Mouse (Mus musculus) CD4-positive helper T cell, adult 2 months (primary cell): Measurements from ENCODE around the gene H2-Eb1.
A peak's percentile ranks its signal among the peaks of the same experiment; 100 is the strongest.
"Not testable (repeated sequence)": the region's sequence is repeated elsewhere in the genome, so short reads cannot be mapped to it uniquely, and the experiment has no call there.

Source experiments
- DNase-seq: peaks from one replicate; pipeline ENCODE4 v3.0.0-alpha.2; 2012; ENCODE audit warnings: low read depth, missing footprints, low spot score

H2-Eb1 gene

DNA sequence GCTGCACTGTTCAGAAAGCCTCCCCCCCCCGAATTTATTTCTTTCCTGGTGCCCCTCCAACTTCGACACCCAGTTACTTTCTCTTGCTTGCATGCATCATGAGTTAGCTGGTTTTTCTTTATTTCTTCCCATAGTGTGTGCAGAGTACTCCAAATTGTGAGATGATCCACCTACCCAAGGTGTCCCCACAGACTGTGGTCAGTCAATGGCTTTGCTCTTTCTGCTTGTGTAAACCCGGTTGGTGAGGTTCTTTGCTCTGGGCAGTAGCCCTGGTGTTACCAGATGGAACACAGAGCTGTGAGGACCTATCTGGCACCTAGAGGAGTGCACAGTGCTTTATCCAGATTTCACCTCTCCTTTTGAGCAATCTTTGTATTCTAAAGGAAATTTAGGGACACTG, 17.5 kb upstream of the H2-Eb1 start:
- DNase-seq: no peak

DNA sequence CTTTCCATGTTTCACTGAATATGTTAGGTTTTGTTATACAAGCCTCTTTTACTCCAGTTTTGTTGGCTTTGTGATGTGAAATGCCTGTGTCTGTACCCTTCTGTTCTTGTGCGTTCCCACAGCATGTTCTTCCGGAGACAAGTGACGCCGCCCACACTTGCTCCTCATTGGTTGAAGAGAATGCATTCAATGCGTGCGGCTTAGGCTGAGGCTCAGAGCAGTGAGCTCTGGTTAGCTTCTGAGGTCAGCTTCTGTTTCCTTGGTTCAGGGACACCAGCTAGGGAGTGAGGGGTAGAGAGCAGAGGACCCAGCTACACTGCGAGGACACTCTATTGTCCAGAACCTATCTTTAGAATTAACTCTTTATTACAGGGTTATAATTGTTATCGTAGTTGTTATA, 14.1 kb upstream of the H2-Eb1 start:
- peak; percentile 86 for DNase-seq

DNA sequence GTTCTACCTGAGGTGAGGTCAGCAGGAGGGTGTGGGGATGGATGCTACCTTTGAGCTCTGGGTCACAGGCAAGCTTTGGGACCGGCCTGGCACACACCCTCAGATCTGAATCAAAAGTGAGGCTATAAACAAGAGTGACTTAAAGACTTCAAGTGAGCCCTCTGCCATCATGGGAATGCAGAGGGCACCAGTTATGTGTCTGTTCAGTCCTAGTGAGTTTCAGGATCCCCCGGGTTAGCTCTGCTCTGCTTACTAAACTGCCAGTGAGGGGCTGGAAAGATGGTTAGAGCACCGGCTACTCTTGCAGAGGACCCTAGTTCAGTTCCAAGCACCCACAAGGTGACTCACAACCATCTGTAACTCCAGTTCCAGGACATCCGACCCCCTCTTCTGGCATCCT, 13.1 kb upstream of the H2-Eb1 start:
- no peak for DNase-seq

DNA sequence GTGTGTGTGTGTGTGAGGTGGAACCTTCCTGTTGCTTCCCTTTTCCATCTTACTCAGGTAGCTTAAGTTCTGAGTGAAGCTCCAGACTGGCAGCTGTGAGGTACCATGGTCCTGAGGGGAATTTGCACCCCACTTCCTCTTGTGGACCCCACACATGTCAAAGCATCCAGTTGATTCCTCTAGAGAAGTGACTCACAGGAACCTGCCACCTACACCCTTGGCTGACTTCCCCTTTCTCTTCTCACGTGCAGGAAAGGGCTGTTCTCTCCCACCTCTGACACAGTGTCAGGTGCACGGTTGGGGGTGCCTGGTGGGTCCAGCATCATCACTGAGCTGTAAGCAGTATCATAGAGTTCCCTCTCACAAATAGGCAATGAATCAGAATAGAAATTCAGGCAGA, 12.1 kb upstream of the H2-Eb1 start:
- peak; percentile 53 for DNase-seq

DNA sequence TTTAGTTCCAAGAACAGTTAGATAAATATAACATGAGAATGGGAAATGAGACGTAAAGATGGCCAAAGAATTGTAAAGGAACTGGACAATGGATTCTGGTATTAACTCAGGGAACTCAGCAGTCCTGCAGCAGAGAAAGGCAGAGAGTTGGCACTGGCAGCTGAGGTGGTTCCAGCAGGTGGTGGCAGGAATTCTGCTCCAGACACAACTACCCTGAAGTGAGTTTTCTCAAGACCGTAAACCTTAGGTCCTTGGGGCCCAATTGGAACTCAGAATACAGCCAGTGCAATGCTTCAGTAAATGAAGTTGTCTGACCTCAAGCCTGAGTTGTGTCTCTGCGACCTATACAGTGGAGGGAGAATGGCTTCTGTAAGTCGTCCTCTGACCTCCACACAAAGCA, 11.4 kb upstream of the H2-Eb1 start:
- DNase-seq: no peak

DNA sequence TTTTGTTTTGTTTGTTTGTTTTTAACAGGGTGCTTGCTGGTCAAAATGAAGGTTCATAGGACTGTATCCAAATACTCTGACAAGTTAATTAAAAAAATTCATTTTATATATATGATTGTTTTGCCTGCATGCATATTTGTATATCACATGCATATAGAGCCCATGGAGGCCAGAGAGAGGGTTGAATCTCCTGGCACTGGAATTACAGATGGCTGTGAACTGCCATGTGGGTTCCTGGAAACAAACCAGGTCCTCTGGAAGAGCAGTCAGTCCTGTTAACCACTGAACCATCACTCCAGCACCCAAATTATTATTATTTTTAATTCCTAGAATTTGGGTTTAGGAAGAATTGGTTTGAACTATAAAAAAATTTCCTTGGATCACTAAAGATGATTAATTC, 10.4 kb upstream of the H2-Eb1 start:
- no peak for DNase-seq

DNA sequence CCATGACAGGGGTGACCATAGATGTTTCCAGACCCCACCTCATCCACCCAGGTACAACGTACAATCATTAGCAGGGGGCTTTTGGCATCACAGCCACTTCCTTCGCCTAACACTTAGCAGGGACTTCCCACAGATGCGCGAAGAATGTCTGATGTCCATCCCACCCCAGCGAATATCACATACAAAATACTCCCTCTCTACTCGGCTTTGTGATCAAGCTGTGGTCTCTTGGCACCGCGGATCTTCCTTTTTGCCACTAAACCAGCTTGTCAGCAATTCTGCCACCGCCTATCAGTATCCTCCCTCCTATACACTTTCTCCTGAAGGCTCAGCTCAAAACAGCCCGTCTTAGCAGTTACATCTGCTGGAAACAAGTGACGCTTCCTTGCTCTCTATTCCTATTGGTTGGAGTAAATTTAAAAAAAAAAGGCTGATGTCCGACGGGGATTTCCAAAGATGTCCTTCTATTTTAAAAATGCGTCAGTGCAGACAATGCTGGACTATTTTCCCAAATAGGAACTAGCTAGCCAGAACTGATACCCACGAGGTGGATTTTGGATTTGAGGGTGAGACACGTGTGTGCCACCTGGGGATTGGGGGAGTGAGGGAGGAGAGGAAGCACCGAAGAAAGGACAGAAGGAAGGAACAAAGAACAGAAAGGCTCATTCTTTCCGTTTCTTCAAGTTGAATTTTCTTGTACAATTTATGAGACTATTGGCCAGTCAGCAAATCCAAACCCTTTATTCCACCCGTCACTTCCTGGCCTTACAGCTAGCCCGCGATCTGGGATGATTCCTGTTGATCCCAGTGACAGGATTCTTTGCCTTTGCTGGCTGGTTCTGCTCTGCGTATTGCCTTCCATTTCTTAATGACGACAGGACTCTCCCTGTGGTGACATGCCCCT, 9.5 kb upstream of the H2-Eb1 start:
- DNase-seq: peak; percentile 84

DNA sequence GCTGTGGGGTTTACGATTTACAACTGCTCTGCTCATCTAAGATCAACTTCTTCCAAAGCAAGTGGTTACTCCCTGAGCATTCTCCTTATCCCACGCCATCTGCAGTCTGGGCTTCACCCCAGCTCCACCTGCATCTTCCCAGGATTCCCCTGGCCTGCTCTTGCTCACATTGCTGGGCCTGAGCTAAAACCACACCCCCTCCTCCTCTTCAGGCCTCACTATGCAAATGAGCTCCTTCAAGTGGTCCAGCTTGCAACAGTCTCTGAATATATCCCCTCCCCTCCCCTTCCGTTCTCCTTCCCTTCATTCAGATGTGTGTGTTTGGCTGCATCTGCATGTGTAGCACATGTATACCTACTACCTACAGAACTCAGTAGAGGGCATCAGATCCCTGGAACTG, 6.3 kb upstream of the H2-Eb1 start:
- DNase-seq: peak; percentile 47

DNA sequence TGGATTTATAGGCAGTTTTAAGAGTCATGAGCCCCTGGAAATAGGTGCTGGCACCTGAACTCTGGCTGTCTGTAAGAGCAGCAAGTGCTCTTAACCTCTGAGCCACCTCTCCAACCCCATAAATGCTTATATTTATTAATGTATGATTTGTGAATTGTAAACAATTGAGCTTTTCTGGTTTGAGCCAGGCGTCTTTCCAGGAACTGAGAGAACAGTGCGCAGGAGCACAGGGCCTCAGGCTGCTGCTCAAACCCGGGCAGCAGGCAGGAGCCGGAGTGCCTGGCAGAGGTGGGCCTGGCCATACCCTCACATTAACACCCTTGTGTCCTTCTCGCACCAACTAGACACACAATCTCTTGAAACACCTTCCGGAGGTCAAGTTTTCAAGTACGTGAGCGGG, 5.6 kb upstream of the H2-Eb1 start:
- DNase-seq: no peak

DNA sequence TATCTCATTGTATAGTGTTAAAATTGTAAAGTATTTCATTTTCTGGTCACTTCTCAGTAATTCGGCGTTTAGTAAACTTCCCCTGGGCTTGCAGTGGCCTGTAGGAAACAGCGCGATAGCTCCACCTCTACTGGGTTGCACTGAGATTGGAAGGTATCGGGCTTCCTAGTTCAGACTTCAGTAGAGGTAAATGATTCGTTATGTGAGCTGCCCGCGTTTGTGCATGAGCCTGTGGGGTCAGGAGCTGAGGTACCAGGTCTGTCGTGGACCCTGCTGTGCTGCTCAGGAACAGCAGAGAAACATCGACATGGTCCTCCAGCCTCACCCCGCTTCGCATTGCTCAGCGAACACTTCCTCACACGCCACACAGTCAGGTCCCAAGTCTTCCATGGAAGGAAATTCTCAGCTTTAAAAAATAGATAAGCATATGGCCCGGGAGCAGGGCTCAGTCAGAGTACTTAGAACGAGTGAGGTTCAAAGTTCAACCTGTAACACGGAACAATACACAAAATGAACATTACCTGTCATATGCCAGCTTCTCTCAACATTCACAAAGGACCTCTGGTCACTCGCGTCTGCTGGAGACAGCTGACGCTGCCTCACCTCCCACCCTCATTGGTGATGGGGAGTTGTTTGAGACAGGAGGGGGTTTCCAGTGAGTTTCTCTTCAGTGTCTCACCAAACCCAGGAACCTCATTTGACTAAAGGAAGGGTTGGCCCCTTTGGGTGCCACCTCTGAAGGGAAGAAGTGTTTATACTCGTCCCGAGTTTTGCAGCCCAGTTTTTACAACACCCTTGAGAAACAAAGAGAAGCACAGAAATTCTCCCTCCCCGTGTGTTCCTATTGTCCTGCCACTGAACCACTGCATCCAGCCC, 4.7 kb upstream of the H2-Eb1 start:
- peak; percentile 40 for DNase-seq

DNA sequence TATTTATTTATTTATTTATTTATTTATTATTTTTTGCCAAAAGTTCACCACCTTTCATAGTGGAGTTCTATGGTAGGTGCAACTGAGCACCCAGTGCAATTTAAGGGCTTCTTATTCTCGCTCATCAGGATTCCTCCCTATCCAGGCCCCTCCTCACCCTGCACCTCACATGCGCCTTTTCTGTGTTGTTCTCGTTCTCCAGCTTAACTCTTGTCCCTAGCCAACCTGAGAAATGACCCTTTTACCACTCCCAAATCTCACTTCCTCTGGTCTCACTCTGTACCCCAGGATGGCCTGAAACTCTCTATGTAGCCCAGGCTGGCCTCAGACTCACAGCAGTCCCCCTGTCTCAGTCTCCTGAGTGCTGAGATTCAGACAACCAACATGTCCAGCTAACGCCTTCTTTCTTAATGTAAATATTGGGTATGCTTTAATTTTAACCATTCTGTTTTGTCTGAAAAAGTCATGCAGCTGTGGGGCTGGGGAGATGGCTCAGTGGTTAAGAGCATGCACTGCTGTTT, 3.9 kb upstream of the H2-Eb1 start:
- no peak for DNase-seq

DNA sequence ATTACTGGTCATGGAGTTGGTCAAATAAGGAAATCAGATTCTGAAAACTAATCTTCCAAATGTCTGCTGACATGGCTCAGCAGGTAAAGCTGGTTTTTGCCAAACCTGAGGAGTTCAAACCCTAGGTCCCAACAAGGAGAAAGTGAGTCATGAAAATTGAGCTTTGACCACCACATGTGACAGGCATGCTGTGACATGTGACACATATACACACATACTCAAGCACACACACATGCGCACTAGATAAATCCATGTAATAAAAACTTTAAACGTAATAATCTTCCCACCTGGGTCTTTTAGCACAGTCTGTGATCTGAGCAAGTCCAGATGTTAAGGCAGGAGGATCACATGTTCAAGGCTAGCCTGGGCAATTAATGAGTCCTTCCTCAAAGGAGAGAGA, 1.9 kb upstream of the H2-Eb1 start:
- DNase-seq: no peak

DNA sequence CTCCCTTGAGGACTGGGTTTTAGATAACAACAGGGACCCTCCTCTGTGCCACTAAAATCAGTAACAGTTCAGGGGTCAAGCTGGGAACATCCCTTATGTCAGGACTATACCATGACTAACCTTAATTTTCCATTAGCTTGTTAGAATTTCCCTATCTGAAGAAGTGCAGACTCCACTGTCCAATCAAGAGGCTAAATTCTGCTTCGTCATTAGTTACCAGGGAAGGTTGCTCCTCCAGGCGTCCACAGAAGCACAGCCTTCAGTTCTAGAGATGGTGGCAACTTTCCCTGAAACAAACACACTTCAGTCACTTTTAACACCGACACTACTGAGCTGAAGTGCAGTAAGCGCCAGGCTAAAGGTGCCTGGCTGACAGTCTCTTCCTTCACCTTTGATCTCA, 916 bp upstream of the H2-Eb1 start:
- DNase-seq: peak; percentile 83

DNA sequence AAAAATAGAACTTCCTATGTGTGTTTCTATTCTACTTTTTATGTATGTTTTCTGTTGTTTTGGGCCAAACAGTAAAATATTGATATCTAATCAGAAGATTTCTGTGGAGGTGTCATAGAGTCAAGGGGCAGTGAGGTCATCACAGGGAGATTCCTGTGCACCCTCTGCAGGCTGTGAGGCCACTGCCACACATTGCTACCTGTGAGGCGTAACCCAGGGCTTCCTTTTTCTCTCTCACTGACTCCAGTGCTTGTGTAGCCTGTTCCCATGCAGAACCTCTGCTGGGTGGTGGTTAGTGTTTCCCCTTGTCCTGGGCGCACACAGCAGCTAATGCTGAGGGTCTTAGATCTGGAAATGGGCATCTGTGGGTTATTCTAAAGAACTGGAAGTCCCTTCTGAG, 740 bp downstream of the H2-Eb1 start:
- no peak for DNase-seq

DNA sequence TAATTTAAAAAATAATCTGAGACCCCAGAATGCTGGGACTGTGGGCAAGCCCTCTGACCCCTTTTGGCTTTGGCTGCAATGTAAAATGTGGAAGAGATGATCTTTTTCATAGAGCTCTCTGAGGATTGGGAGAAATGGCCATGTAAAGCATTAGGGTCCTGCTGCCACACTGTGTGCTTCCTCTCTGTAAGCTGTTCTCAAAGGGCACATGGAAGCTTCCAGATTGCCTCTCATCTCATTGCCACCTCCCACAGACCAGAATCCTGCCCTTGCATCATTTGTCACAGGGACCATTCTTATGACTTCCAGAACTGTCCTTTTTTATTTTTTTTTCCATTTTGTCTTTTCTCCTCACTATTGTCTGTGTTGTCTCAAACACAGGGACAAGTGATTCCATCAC, 1.5 kb downstream of the H2-Eb1 start:
- DNase-seq: no peak

DNA sequence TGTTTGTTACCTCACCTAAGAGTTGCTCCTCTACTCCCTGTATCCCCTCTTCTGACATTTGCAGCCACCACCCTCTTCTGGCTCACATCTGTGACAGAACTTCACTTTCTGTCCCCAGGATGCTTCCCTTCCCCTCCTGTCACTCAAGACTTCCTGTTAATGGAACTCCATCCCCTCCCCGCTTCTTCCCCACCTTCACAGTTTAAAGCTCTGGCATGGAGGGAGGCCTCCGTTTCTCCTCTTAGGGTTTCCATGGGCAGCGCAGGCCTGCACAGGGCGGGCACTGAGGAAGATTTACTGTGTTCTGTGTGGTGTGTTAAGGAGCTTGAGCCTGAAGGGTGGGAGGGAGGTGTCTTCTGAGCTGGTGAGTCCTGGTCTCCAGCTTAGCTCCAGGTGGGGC, 2.5 kb downstream of the H2-Eb1 start:
- no peak for DNase-seq

DNA sequence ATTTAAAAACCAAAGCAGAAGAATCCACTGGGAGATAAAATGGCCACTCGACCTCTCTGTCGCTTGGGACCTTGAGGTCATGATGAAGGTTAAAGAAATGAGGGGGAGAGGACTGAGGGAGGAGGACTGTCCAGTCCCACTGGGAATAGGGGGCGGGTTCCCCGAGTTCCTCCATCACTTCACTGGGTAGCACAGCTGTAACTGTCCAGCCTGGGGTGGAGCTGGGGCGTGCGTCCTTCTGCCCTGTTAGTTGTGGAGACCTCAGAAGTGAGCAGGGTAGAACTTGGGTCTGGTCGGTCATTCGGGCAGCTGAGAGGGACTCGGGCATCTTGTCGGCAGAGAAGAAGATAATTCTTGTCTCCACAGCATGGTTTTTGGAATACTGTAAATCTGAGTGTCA, 3.6 kb downstream of the H2-Eb1 start:
- DNase-seq: no peak

DNA sequence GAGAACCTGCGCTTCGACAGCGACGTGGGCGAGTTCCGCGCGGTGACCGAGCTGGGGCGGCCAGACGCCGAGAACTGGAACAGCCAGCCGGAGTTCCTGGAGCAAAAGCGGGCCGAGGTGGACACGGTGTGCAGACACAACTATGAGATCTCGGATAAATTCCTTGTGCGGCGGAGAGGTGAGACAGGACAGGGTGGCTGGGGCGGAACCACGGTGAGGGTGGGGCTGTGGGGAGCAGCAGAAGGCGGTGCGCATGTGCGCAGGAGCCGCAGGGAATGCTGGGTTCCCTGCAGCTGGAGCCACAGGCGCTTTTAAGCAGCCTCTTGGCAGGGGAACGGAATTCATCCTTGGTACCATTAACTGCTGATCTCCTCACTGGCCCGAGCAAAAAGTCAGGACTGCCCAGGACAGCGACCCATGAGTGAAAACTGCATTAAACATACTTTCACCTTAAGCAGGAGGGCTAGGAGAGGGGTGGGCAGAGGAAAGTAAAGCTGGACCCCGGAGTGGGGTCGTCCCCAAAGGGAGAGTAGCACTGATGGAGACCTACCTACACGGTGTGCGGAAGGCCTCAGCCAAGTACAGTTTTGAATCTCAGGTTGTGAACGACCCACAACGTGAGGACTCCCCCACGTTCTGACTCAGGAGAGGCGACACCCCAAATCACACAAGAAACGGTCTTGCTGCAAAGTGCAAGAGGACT, 4.2 kb downstream of the H2-Eb1 start:
- DNase-seq: peak; percentile 76

DNA sequence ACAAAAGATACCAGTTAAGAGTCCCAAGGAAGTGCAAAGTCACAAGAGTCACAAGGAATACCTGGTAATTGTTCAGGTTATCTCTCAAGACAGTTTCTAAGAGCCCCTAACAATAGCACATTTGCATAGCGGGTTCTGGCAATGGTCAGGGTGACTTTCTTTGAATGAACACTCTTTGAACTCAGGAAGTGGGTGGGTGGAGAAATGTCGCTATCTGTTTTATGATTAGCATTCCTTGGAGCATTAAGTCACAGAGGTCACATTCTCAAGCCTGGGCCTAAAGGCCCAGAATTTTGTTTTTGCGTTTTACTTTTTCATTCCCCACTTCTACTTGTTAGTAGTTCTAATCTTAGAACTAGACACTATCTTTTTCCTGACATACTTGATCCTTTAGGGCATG, 4.9 kb downstream of the H2-Eb1 start:
- not testable (repeated sequence) for DNase-seq

DNA sequence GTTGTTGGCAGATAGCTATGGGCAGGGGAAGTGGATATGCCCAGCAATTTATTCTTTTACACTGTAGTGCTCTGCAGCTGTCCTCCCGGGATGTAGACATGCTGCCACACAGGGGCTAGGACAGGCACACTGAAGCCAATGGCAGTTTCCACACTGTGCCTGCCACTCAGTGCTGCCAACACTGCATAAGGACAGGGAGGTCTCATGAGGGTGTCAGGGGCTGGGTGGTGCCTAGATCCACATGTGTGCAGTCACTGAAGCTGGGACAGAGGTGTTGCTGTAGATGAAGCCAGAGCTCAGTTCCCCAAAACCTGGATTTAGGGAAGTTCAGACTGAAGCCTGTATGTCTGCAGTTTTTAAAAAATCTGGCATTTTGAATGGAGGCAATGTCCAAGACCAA, 6.5 kb downstream of the H2-Eb1 start:
- DNase-seq: no peak

DNA sequence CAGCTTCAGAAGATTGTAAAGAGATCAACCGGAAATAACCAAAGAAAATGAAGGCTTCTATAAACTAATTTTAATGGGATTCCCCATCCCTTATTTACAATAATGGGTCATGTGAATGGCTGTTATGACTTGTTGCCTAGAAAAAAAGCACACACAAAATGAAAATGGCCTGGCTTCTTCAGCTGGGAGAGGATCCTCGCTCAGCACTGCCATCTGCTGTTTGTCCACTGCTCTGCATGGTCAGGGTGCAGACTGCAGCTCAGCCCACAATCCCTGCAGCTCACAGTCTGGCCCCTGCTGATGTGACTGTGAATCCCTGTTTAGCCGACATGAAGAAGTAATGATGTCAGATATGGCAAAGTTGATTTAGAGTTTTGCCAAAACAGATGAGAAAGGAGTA, 7.7 kb downstream of the H2-Eb1 start:
- peak; percentile 77 for DNase-seq

DNA sequence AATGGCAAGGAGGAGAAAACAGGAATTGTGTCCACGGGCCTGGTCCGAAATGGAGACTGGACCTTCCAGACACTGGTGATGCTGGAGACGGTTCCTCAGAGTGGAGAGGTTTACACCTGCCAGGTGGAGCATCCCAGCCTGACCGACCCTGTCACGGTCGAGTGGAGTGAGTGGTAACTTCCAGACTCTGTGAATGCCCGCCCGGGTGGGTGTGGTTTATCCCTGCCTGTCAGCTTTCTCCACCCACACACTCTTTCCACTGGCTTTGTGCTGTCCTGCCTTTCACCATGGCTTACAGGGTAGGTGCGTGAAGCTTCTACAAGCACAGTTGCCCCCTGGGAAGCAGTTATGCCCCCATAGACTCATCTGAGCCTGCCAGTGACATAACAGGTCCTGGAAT, 8.6 kb downstream of the H2-Eb1 start:
- DNase-seq: no peak
